Mouse (Mus musculus) kidney, adult 2 months (tissue): Measurements from ENCODE around the gene Cep170.

Source experiments
- CTCF ChIP-seq: fragments of 200-500 bp; conservative IDR thresholded peaks from 2 replicates; pipeline ENCODE4 v1.5.1; 2011; ENCODE audit warnings: low read depth, mild to moderate bottlenecking, control low read depth, low read length, moderate library complexity, mixed read lengths; ENCODE audit not compliant: insufficient read depth, insufficient read length
- POLR2A ChIP-seq: fragments of 200-500 bp; IDR thresholded peaks from one replicate; pipeline ENCODE4 v1.6.1; 2011; ENCODE audit warnings: low read depth, low read length, control low read depth

DNA sequence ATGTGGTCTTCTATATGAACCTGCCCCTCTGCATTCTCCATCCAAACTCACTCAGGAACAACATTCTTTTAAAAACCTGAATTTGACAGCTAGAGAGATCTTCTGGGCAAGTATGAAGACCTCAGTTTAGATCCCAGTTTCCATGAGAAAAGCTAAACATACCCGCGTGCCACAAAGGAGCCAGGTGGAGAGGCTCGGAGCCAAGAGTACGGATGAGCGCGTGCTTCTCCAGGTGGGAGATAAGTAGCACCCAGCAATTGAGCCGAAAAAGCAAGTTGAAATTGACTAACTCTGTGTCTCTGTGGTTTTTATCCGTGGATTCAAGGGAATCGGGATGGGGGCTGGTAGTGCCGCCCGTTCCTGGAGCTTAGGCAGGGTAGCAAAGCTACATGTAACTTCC, 122.8 kb downstream of the Cep170 start:
- TF ChIP-seq CTCF (no peak), POLR2A (no peak)
